Mouse (Mus musculus) urinary bladder, postnatal 36 days (tissue): Measurements from ENCODE around the gene Zfp445.

Source experiments
- DNase-seq, 2 experiments: peaks; one replicate each; pipeline ENCODE4 v3.0.0; 2022; ENCODE audit warnings: low spot score in 2 of 2, mixed read lengths in 1 of 2

The Zfp445 gene

GRCm38 (mm10) chr9:122836126-122836525 is 29.7 kb downstream of the Zfp445 start:
- no peak for DNase-seq

- DNase-seq = no peak
These were observed 35.9 kb downstream of the Zfp445 start for GRCm38 (mm10) chr9:122829826-122830380.

- no peak for DNase-seq
These were observed 39.1 kb downstream of the Zfp445 start for GRCm38 (mm10) chr9:122826743-122827142.

GRCm38 (mm10) chr9:122823374-122824017 is 42.3 kb downstream of the Zfp445 start:
- DNase-seq = no peak

GRCm38 (mm10) chr9:122815239-122815851 is 50.5 kb downstream of the Zfp445 start:
- DNase-seq = no peak

GRCm38 (mm10) chr9:122814775-122815174 is 51.0 kb downstream of the Zfp445 start:
- no peak for DNase-seq

- DNase-seq = no peak
These were observed 53.4 kb downstream of the Zfp445 start for GRCm38 (mm10) chr9:122812386-122812785.

- no peak for DNase-seq
These were observed 55.6 kb downstream of the Zfp445 start for GRCm38 (mm10) chr9:122810212-122810611.

- no peak for DNase-seq
These were observed 58.6 kb downstream of the Zfp445 start for GRCm38 (mm10) chr9:122807186-122807585.

GRCm38 (mm10) chr9:122805845-122806341 is 59.9 kb downstream of the Zfp445 start:
- no peak for DNase-seq

- peak; percentile 84 to 88 for DNase-seq
These were observed 60.6 kb downstream of the Zfp445 start, which contains the start of gene Tcaim for GRCm38 (mm10) chr9:122805053-122805844. Gene Tcaim (plus strand): TSS chr9:122805539.
